Mouse (Mus musculus) MEL (cell line): ENCODE results near the gene Socs5. TPM values are rescaled to one million over a fixed set of nuclear protein-coding genes. Genes with fewer than 3 reads are reported as not detected.

Experiments
- DNase-seq: peaks from one replicate; pipeline ENCODE4 v3.0.0; 2011; ENCODE audit warnings: low read depth, low spot score
- H3K27ac ChIP-seq: 2 replicates; pipeline ENCODE4 v1.5.1; 2012; ENCODE audit warnings: low read depth, mild to moderate bottlenecking, control low read depth, low read length, moderate library complexity; ENCODE audit not compliant: control insufficient read depth
- H3K27me3 ChIP-seq, 2 experiments: fragments of 150-350 bp in 1 of 2; sonication (generic) in 1 of 2; 2 replicates each; pipeline ENCODE4 v1.6.1; 2012; ENCODE audit warnings: low read length in 2 of 2, mild to moderate bottlenecking in 2 of 2, improper control_type of control experiment in 1 of 2, moderate library complexity in 1 of 2; ENCODE audit not compliant: insufficient read depth in 2 of 2, control insufficient read depth in 1 of 2
- H3K36me3 ChIP-seq, 2 experiments: 2 replicates each; pipeline ENCODE4 v1.6.1; 2012 to 2014; ENCODE audit warnings: low read length in 2 of 2, improper control_type of control experiment in 1 of 2, inconsistent platforms in 1 of 2, mild to moderate bottlenecking in 1 of 2; ENCODE audit not compliant: insufficient read depth in 2 of 2, control insufficient read depth in 1 of 2
- H3K4me1 ChIP-seq, 2 experiments: fragments of 150-350 bp in 1 of 2; sonication (generic) in 1 of 2; 2 replicates each; pipeline ENCODE4 v1.6.1; 2012; ENCODE audit warnings: low read length in 2 of 2, improper control_type of control experiment in 1 of 2, mild to moderate bottlenecking in 1 of 2; ENCODE audit not compliant: insufficient read depth in 2 of 2, control insufficient read depth in 1 of 2
- H3K4me3 ChIP-seq, 2 experiments: fragments of 150-350 bp in 1 of 2; sonication (generic) in 1 of 2; 2 replicates each; pipeline ENCODE4 v1.5.1; 2012; ENCODE audit warnings: low read depth in 2 of 2, low read length in 2 of 2, mild to moderate bottlenecking in 2 of 2, moderate library complexity in 2 of 2, control low read depth in 1 of 2, improper control_type of control experiment in 1 of 2; ENCODE audit not compliant: control insufficient read depth in 1 of 2, insufficient read depth in 1 of 2
- H3K79me2 ChIP-seq: 2 replicates; pipeline ENCODE4 v1.6.1; 2012; ENCODE audit warnings: mild to moderate bottlenecking, low read length, moderate library complexity; ENCODE audit not compliant: control insufficient read depth, poor library complexity, insufficient read depth
- H3K9ac ChIP-seq: 2 replicates; pipeline ENCODE4 v1.6.1; 2012; ENCODE audit warnings: low read depth, mild to moderate bottlenecking, control low read depth, low read length, moderate library complexity; ENCODE audit not compliant: control insufficient read depth, poor library complexity, severe bottlenecking
- H3K9me3 ChIP-seq: fragments of 150-350 bp; sonication (generic); replicated peaks from 2 replicates; pipeline ENCODE4 v1.6.1; 2012; ENCODE audit warnings: mild to moderate bottlenecking, low read length, improper control_type of control experiment, moderate library complexity; ENCODE audit not compliant: insufficient read depth
- BHLHE40 ChIP-seq: IDR thresholded peaks from 2 replicates; pipeline ENCODE4 v1.6.1; 2012; ENCODE audit warnings: low read depth, mild to moderate bottlenecking, inconsistent platforms, low read length, improper control_type of control experiment, borderline replicate concordance
- CHD1 ChIP-seq: IDR thresholded peaks from 2 replicates; pipeline ENCODE4 v1.6.1; 2012; ENCODE audit warnings: low read depth, mild to moderate bottlenecking, inconsistent platforms, low read length, improper control_type of control experiment
- CHD2 ChIP-seq: IDR thresholded peaks from 2 replicates; pipeline ENCODE4 v1.6.1; 2011; ENCODE audit warnings: low read length, improper control_type of control experiment
- CTCF ChIP-seq, 3 experiments: IDR thresholded peaks in 2 of 3; conservative IDR thresholded peaks in 1 of 3; 2 replicates each; pipeline ENCODE4 v1.5.1; 2011 to 2012; ENCODE audit warnings: low read length in 3 of 3, low read depth in 2 of 3, mild to moderate bottlenecking in 2 of 3, improper control_type of control experiment in 1 of 3, inconsistent platforms in 1 of 3, mixed read lengths in 1 of 3, moderate library complexity in 1 of 3; ENCODE audit not compliant: control insufficient read depth in 1 of 3, insufficient read depth in 1 of 3, poor library complexity in 1 of 3, severe bottlenecking in 1 of 3
- E2F4 ChIP-seq: IDR thresholded peaks from 2 replicates; pipeline ENCODE4 v1.6.1; 2011; ENCODE audit warnings: low read depth, low read length, improper control_type of control experiment, borderline replicate concordance
- ELF1 ChIP-seq: IDR thresholded peaks from 2 replicates; pipeline ENCODE4 v1.6.1; 2014; ENCODE audit warnings: low read depth, mild to moderate bottlenecking, inconsistent platforms, low read length, improper control_type of control experiment, moderate library complexity
- EP300 ChIP-seq, 2 experiments: IDR thresholded peaks; 2 replicates each; pipeline ENCODE4 v1.6.1; 2011; ENCODE audit warnings: improper control_type of control experiment in 2 of 2, low read length in 2 of 2, low read depth in 1 of 2, mild to moderate bottlenecking in 1 of 2
- GABPA ChIP-seq: IDR thresholded peaks from 2 replicates; pipeline ENCODE4 v1.6.1; 2012; ENCODE audit warnings: low read depth, mild to moderate bottlenecking, inconsistent platforms, low read length, improper control_type of control experiment, moderate library complexity
- GATA1 ChIP-seq: IDR thresholded peaks from 2 replicates; pipeline ENCODE4 v1.6.1; 2011; ENCODE audit warnings: low read depth, low read length, improper control_type of control experiment
- HCFC1 ChIP-seq: IDR thresholded peaks from 2 replicates; pipeline ENCODE4 v1.6.1; 2012; ENCODE audit warnings: low read depth, mild to moderate bottlenecking, inconsistent platforms, low read length, improper control_type of control experiment, moderate library complexity
- KAT2A ChIP-seq: conservative IDR thresholded peaks from 2 replicates; pipeline ENCODE4 v1.6.1; 2012; ENCODE audit warnings: low read depth, low read length, improper control_type of control experiment, inconsistent platforms
- MAX ChIP-seq: IDR thresholded peaks from 2 replicates; pipeline ENCODE4 v1.6.1; 2011; ENCODE audit warnings: low read length, improper control_type of control experiment
- MAZ ChIP-seq: IDR thresholded peaks from 2 replicates; pipeline ENCODE4 v1.6.1; 2012; ENCODE audit warnings: low read depth, mild to moderate bottlenecking, inconsistent platforms, low read length, improper control_type of control experiment
- MEF2A ChIP-seq: IDR thresholded peaks from 2 replicates; pipeline ENCODE4 v1.6.1; 2014; ENCODE audit warnings: low read depth, mild to moderate bottlenecking, inconsistent platforms, low read length, improper control_type of control experiment; ENCODE audit not compliant: poor library complexity, insufficient replicate concordance, severe bottlenecking; ENCODE audit errors: extremely low read depth
- MYC ChIP-seq: IDR thresholded peaks from 2 replicates; pipeline ENCODE4 v1.6.1; 2011; ENCODE audit warnings: low read depth, mild to moderate bottlenecking, low read length, improper control_type of control experiment, moderate library complexity
- NELFE ChIP-seq: IDR thresholded peaks from 2 replicates; pipeline ENCODE4 v1.6.1; 2011; ENCODE audit warnings: low read depth, low read length, improper control_type of control experiment
- POLR2A ChIP-seq, 2 experiments: IDR thresholded peaks; 2 replicates each; pipeline ENCODE4 v1.6.1; 2011 to 2012; ENCODE audit warnings: low read length in 2 of 2, mild to moderate bottlenecking in 2 of 2, control low read depth in 1 of 2, improper control_type of control experiment in 1 of 2, low read depth in 1 of 2, moderate library complexity in 1 of 2; ENCODE audit not compliant: control insufficient read depth in 1 of 2, insufficient read depth in 1 of 2, poor library complexity in 1 of 2
- POLR2AphosphoS2 ChIP-seq: IDR thresholded peaks from 2 replicates; pipeline ENCODE4 v1.6.1; 2011; ENCODE audit warnings: low read length, improper control_type of control experiment
- SIN3A ChIP-seq: IDR thresholded peaks from 2 replicates; pipeline ENCODE4 v1.6.1; 2012; ENCODE audit warnings: low read length, improper control_type of control experiment, inconsistent platforms
- TAL1 ChIP-seq: IDR thresholded peaks from 2 replicates; pipeline ENCODE4 v1.6.1; 2012; ENCODE audit warnings: mild to moderate bottlenecking, inconsistent platforms, low read length, moderate library complexity, mixed read lengths
- TBP ChIP-seq: IDR thresholded peaks from 2 replicates; pipeline ENCODE4 v1.8.0; 2011; ENCODE audit warnings: low read depth, low read length, improper control_type of control experiment
- UBTF ChIP-seq: IDR thresholded peaks from 2 replicates; pipeline ENCODE4 v1.6.1; 2012; ENCODE audit warnings: low read depth, mild to moderate bottlenecking, inconsistent platforms, low read length, improper control_type of control experiment, moderate library complexity, borderline replicate concordance; ENCODE audit not compliant: insufficient read depth
- ZKSCAN1 ChIP-seq: IDR thresholded peaks from 2 replicates; pipeline ENCODE4 v1.6.1; 2012; ENCODE audit warnings: low read depth, mild to moderate bottlenecking, inconsistent platforms, low read length, improper control_type of control experiment, moderate library complexity
- ZMIZ1 ChIP-seq: IDR thresholded peaks from 2 replicates; pipeline ENCODE4 v1.6.1; 2012; ENCODE audit warnings: low read depth, mild to moderate bottlenecking, inconsistent platforms, low read length, improper control_type of control experiment, moderate library complexity
- polyA plus RNA-seq, 2 experiments: library from polyadenylated mRNA; stranded (reverse) in 1 of 2; unstranded in 1 of 2; fragments of >175 nt in 1 of 2; fragments of >200 nt in 1 of 2; gene quantifications; 2 replicates each; pipeline versions ENCODE4 v1.2.1 to v1.2.4; 2012; ENCODE audit warnings: low replicate concordance in 2 of 2, low read depth in 1 of 2; ENCODE audit not compliant: insufficient read length in 2 of 2, insufficient read depth in 1 of 2, missing spikeins in 1 of 2
- total RNA-seq: library from RNA; depleted of rRNA; stranded (reverse); fragments of 300-350 nt; gene quantifications from 2 replicates; pipeline ENCODE4 v1.2.3, GENCODE M21; 2012

Socs5 gene
- total and polyA plus RNA-seq, 3 experiments = 6.4 to 9.7 TPM; not detected in 1

DNA sequence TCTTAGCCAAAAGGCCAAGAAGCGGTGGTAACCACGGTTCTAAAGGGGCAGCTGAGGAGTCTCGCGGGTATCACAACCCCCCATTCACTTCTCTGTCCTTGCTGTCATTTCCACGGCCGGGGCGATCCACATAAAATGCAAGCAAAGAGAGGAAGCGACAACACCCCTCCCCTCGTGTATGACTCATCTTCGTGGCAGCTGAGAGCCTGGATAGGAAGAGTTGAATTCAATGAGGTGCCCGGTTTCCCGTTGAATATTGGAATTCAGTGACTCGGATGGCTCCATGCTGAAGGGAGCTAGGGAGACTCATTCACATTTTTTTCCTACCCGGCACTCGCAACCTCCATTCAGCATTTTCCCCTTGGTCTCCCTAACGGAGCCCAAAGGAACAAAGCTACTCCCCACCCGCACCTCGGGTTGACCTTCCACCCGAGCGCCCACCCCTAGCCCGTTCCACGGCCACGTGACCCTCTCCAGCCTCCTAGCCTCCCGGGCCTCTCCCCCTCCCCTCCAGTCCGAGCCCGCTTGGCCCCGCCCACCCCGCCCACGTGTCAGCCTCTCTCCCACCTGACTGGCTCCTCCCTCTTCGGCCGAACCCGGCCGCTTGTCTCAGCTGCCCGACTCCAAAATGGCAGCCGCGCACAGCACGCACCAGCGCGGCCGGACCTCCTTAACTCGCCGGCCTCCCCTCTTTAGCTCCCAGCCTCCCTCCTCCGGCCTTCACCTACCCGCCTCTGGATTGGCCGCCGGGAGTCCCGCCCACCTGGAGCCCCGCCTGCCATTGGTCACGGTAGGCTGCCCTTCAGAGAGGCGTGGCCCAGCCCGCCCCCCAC, 572 bp upstream of the Socs5 start (continued):
- TF ChIP-seq EP300 (IDR thresholded peaks at IDR 0.05; ENCODE audit: low read depth in 1 of 2, low read length in 2 of 2) (peak in 1 of 2 experiments; percentile 47; a peak in 1 of 4 replicates), CTCF (IDR thresholded peaks at IDR 0.05 in 2 of 3, conservative IDR thresholded peaks at IDR 0.05 in 1 of 3; ENCODE audit: control insufficient read depth in 1 of 3, insufficient read depth in 1 of 3, low read depth in 2 of 3, low read length in 3 of 3, poor library complexity in 1 of 3, severe bottlenecking in 1 of 3) (no peak), ELF1 (no peak), BHLHE40 (peak; percentile 31; the same call in 1 of the 2 replicates)

DNA sequence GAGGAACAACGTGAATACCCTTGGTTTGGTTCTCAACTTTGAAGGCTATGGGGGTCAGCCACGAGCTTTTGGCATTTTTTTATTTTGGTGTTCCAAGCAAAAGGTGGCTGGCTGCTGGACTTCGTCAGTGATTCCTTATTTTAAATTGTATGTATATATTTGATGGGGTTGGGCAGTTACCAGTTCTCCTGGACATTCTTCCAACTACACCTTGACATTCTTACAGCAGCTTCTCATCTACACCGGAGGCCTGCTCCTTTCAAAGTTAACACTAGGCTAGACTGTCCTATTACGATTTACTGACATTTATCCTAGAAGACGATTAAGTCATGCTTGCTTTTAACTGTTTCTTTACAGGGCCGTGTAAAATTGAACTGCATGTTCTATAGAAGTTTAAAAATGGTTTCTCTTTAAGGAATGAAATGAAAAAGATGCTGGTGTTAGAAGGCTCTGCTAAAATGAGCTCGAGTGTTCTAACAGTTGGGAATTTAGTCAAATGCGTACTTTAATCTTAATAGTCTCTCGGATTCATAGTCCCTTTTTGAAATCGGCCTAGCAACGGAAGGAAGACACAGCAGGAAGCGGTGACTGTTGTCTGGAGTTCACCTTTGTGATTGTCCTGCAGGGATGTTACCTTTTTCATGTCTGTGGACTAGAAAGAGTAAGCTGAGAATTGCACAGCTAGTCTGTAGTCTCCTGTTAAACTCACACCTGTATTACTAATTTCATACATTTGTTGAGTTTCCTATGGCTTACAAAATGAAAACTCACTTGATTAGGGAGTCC, 1.2 kb downstream of the Socs5 start:
- no peak overlapping the region for H3K27ac ChIP-seq
- no peaks in the 10 kb centered on the region for H3K27me3 ChIP-seq
- H3K79me2 ChIP-seq = peaks cover 10% of the 10 kb centered on the region
- peaks cover 0 to 11% of the 10 kb centered on the region in 2 experiments; a peak in 1 of 4 replicates for H3K4me1 ChIP-seq
- H3K36me3 ChIP-seq = peaks cover 0 to 8% of the 10 kb centered on the region in 2 experiments; a peak in 2 of 4 replicates
- peak; percentile 26 for DNase-seq
- peak overlapping the region; percentile 92 to 96 for H3K4me3 ChIP-seq
- H3K9ac ChIP-seq = peak overlapping the region; percentile 94
- TF ChIP-seq MAZ = no peak
- no peak for TF ChIP-seq MEF2A
- TF ChIP-seq GATA1 = no peak
- TF ChIP-seq POLR2A (IDR thresholded peaks at IDR 0.05; ENCODE audit: control insufficient read depth in 1 of 2, insufficient read depth in 1 of 2, low read depth in 1 of 2, low read length in 2 of 2, poor library complexity in 1 of 2) = no peak
- no peak for TF ChIP-seq ZMIZ1
- TF ChIP-seq CHD2 = no peak
- TF ChIP-seq E2F4 = no peak
- no peaks in the 10 kb centered on the region for H3K9me3 ChIP-seq

DNA sequence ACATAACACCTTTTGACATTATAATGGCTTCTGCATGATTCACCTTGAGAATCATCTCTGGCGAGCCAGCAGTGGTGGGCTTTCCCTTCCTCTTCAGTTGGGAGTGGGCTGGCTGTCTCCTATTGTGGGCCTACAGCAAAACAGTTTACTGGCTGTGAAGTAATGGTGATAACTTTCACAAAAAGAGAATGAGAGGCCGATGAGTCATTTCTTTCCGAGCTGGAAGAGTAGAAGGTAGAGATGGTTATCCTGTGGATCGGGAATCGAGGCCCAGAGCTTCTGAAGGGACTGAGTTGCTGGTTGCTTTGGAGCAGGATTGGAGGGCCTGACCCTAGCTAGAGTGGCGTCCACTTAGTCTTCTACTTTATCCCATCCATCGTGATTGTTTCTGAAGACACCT, 2.0 kb downstream of the Socs5 start:
- Histone ChIP-seq H3K9ac (no peak overlapping the region), H3K9me3 (no peaks in the 10 kb centered on the region), H3K4me3 (no peak overlapping the region), H3K27me3 (no peaks in the 10 kb centered on the region), H3K36me3 (peaks cover 0 to 8% of the 10 kb centered on the region in 2 experiments; a peak in 2 of 4 replicates), H3K79me2 (peaks cover 10% of the 10 kb centered on the region), H3K27ac (no peak overlapping the region), H3K4me1 (peaks cover 0 to 11% of the 10 kb centered on the region in 2 experiments; a peak in 1 of 4 replicates)
- TF ChIP-seq ZKSCAN1 (no peak), GABPA (no peak), UBTF (no peak), MAX (no peak), NELFE (no peak), POLR2A (IDR thresholded peaks at IDR 0.05; ENCODE audit: control insufficient read depth in 1 of 2, insufficient read depth in 1 of 2, low read depth in 1 of 2, low read length in 2 of 2, poor library complexity in 1 of 2) (no peak), HCFC1 (no peak), MYC (no peak), CHD1 (no peak), TAL1 (no peak), SIN3A (no peak), EP300 (IDR thresholded peaks at IDR 0.05; ENCODE audit: low read depth in 1 of 2, low read length in 2 of 2) (no peak), KAT2A (no peak), POLR2AphosphoS2 (no peak), TBP (no peak)
- no peak for DNase-seq
